Mouse (Mus musculus) thymus, adult 2 months (tissue): Measurements from ENCODE around the gene Fbxo42.

Experiments
- CTCF ChIP-seq: fragments of 200-500 bp; IDR thresholded peaks from 2 replicates; pipeline ENCODE4 v1.5.1; 2012; ENCODE audit warnings: mild to moderate bottlenecking, control low read depth, low read length, moderate library complexity, borderline replicate concordance; ENCODE audit not compliant: control insufficient read depth, poor library complexity, insufficient read depth; ENCODE audit errors: extremely low read depth
- POLR2A ChIP-seq: fragments of 200-500 bp; IDR thresholded peaks from 2 replicates; pipeline ENCODE4 v1.6.1; 2012; ENCODE audit warnings: mild to moderate bottlenecking, low read length, control low read depth, moderate library complexity; ENCODE audit not compliant: control insufficient read depth, poor library complexity, insufficient read depth; ENCODE audit errors: extremely low read depth

DNA sequence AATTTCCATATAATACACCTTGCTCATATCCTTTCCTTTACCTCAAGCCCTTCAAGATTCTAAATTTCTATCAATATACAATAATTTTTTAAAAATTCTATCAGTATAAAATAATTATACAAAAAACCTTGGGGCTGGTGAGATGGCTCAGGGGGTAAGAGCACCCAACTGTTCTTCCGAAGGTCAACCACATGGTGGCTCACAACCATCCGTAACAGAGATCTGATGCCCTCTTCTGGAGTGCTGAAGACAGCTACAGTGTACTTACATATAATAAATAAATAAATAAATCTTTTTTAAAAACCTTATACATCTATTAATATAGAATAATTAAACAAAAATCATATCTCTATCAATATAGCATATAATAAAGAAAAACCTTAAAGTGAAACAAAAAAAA lies 74.1 kb downstream of the Fbxo42 start:
- no peak for TF ChIP-seq CTCF
- TF ChIP-seq POLR2A = no peak
